In genomic region chr16:50103340-50103739, GRCm38 (mm10) we compare ENCODE assay signal across 22 mouse cellular contexts.
DNase-seq lines count a peak whose midpoint lies in the region; ATAC-seq and TF ChIP-seq lines count a peak whose summit lies in the region.
"Had no signal": no experiment of that assay in that cellular context is flagged by ENCODE, and none has a peak within 500 bp of the region (broad histone marks: within the 10 kb centered on the region; RNA-seq: fewer than 3 reads in every experiment).

No protein-coding gene starts in this region.

- no peak for TF ChIP-seq POLR2A in MEL (IDR thresholded peaks at IDR 0.05; ENCODE audit: control insufficient read depth in 1 of 2, insufficient read depth in 1 of 2, low read depth in 1 of 2, low read length in 2 of 2, poor library complexity in 1 of 2)

- H3K9ac ChIP-seq in MEL (ENCODE audit: control insufficient read depth, low read depth, low read length, poor library complexity, severe bottlenecking) = no peak overlapping the region
- no peak overlapping the region for H3K9ac ChIP-seq in hindbrain, postnatal 0 days (replicated peaks; ENCODE audit: low read length)
- H3K9ac ChIP-seq: embryonic facial prominence, embryonic 13.5 days; heart, embryonic 13.5 days; hindbrain, embryonic 15.5 days had no signal

- POLR2A ChIA-PET in Patski (lab: Charles Lee) = no interaction called here

- no peaks in the 10 kb centered on the region for H3K4me1 ChIP-seq in MEL (ENCODE audit: control insufficient read depth in 1 of 2, insufficient read depth in 2 of 2, low read length in 2 of 2)
- no peaks in the 10 kb centered on the region for H3K4me1 ChIP-seq in hindbrain, postnatal 0 days (ENCODE audit: insufficient read depth, low read length)
- H3K4me1 ChIP-seq: embryonic facial prominence, embryonic 13.5 days; heart, embryonic 13.5 days; hindbrain, embryonic 15.5 days had no signal

- no peak for TF ChIP-seq RAD21 in MEL (IDR thresholded peaks at IDR 0.05; ENCODE audit: low read depth, low read length)

- 82% methylated on average over 7 of the region's 7 CpGs for WGBS in hindbrain, postnatal 0 days

- no peak overlapping the region for H3K27ac ChIP-seq in MEL (ENCODE audit: control insufficient read depth, low read depth, low read length)
- no peak overlapping the region for H3K27ac ChIP-seq in hindbrain, postnatal 0 days
- H3K27ac ChIP-seq: embryonic facial prominence, embryonic 13.5 days; gastrocnemius, adult 2 months; heart, embryonic 13.5 days; hindbrain, embryonic 15.5 days had no signal

- in situ Hi-C loops in Patski (cut with MboI; ENCODE audit: low pct_unique_long_range_greater_than_20kb) = no loop called here

- no peaks in the 10 kb centered on the region for H3K79me2 ChIP-seq in MEL (ENCODE audit: control insufficient read depth, insufficient read depth, low read length, poor library complexity)

- H3K9me3 ChIP-seq in MEL (replicated peaks; ENCODE audit: insufficient read depth, low read length) = no peaks in the 10 kb centered on the region
- no peaks in the 10 kb centered on the region for H3K9me3 ChIP-seq in hindbrain, postnatal 0 days (ENCODE audit: low read length)
- H3K9me3 ChIP-seq: embryonic facial prominence, embryonic 13.5 days; G1E; heart, embryonic 13.5 days; hindbrain, embryonic 15.5 days had no signal

- H3K36me3 ChIP-seq in MEL (ENCODE audit: control insufficient read depth in 1 of 2, insufficient read depth in 2 of 2, low read length in 2 of 2) = no peaks in the 10 kb centered on the region
- H3K36me3 ChIP-seq in hindbrain, postnatal 0 days (ENCODE audit: insufficient read depth, low read length) = no peaks in the 10 kb centered on the region
- H3K36me3 ChIP-seq: embryonic facial prominence, embryonic 13.5 days; G1E; heart, embryonic 13.5 days; hindbrain, embryonic 15.5 days had no signal

- no peak overlapping the region for H3K4me2 ChIP-seq in hindbrain, postnatal 0 days (ENCODE audit: low read depth, low read length)
- H3K4me2 ChIP-seq: embryonic facial prominence, embryonic 13.5 days; heart, embryonic 13.5 days; hindbrain, embryonic 15.5 days had no signal

- H3K27me3 ChIP-seq in MEL (ENCODE audit: control insufficient read depth in 1 of 2, insufficient read depth in 2 of 2, low read length in 2 of 2) (no peaks in the 10 kb centered on the region), Patski (peaks cover 3% of the 10 kb centered on the region)
- no peaks in the 10 kb centered on the region for H3K27me3 ChIP-seq in hindbrain, postnatal 0 days (ENCODE audit: insufficient read depth, low read length)
- H3K27me3 ChIP-seq: embryonic facial prominence, embryonic 13.5 days; heart, embryonic 13.5 days; hindbrain, embryonic 15.5 days had no signal

- CTCF ChIA-PET in Patski (lab: Charles Lee) = no interaction called here

- H3K4me3 ChIP-seq in MEL (ENCODE audit: control insufficient read depth in 1 of 2, insufficient read depth in 1 of 2, low read depth in 2 of 2, low read length in 2 of 2) = no peak overlapping the region
- H3K4me3 ChIP-seq in hindbrain, postnatal 0 days (ENCODE audit: low read length) = no peak overlapping the region
- H3K4me3 ChIP-seq: embryonic facial prominence, embryonic 13.5 days; gastrocnemius, adult 2 months; heart, embryonic 13.5 days; hindbrain, embryonic 15.5 days had no signal

- ATAC-seq in Patski = no peak
- no peak for ATAC-seq in activated CD4-positive, CD25-positive, alpha-beta regulatory T cell, adult 4 months
- ATAC-seq in hindbrain, postnatal 0 days = no peak
- ATAC-seq: CD4-positive, CD25-positive, alpha-beta regulatory T cell, adult 4 months; forebrain, embryonic 14.5 days had no signal

- TF ChIP-seq CTCF in MEL (IDR thresholded peaks at IDR 0.05 in 2 of 3, conservative IDR thresholded peaks at IDR 0.05 in 1 of 3; ENCODE audit: control insufficient read depth in 1 of 3, insufficient read depth in 1 of 3, low read depth in 2 of 3, low read length in 3 of 3, poor library complexity in 1 of 3, severe bottlenecking in 1 of 3) (no peak), Patski (IDR thresholded peaks at IDR 0.05) (no peak)
- no peak for TF ChIP-seq CTCF in hindbrain, postnatal 0 days (IDR thresholded peaks at IDR 0.05; ENCODE audit: low read depth)

- peak; percentile 9 for DNase-seq in kidney, postnatal 14 days
- DNase-seq in kidney, postnatal 25 days = no peak
- DNase-seq in 416B (ENCODE audit: low read depth) (peak; percentile 73), MEL (ENCODE audit: low read depth, low spot score) (peak; percentile 64), Patski (ENCODE audit: low read depth, low spot score) (peak; percentile 15)
- no peak for DNase-seq in cerebellum, postnatal 4 days (ENCODE audit: low spot score in 2 of 2)
- no peak for DNase-seq in hindbrain, postnatal 0 days (ENCODE audit: low spot score)
- DNase-seq: adrenal gland, postnatal 14 days; B cell, adult 2 months; cerebellum, adult 11-12 months; cerebellum, adult 9-10 months; cerebellum, postnatal 25 days; gastrocnemius, adult 2 months; gastrocnemius, postnatal 25 days; heart, postnatal 36 days had no signal

- peak in 1 of 2 experiments; percentile 70; a peak in 2 of 4 replicates for TF ChIP-seq EP300 in MEL (IDR thresholded peaks at IDR 0.05; ENCODE audit: low read depth in 1 of 2, low read length in 2 of 2)

TF ChIP-seq in MEL, 35 proteins besides CTCF, POLR2A, EP300 and RAD21:
- no peak for TF ChIP-seq MAX (IDR thresholded peaks at IDR 0.05; ENCODE audit: low read length)
- TF ChIP-seq TCF12 (IDR thresholded peaks at IDR 0.05; ENCODE audit: low read depth, low read length) = peak; percentile 81
- peak; percentile 52 for TF ChIP-seq TAL1 (IDR thresholded peaks at IDR 0.05; ENCODE audit: low read length)
- no peak for TF ChIP-seq POLR2AphosphoS5 (IDR thresholded peaks at IDR 0.05; ENCODE audit: borderline replicate concordance, low read depth, low read length)
- TF ChIP-seq GATA1 (IDR thresholded peaks at IDR 0.05; ENCODE audit: low read depth, low read length) = peak; percentile 81
- TF ChIP-seq RCOR1 (IDR thresholded peaks at IDR 0.05; ENCODE audit: low read depth, low read length) = peak; percentile 98

Comparison
In these comparisons a context has a peak if more than half of its experiments do, and no peak if none do; other contexts are left out.
1. DNase-seq: peak in kidney, postnatal 14 days (single experiment), 416B (single experiment), MEL (single experiment) and Patski (single experiment); none in kidney, postnatal 25 days (0 of 2), cerebellum, postnatal 4 days (0 of 2) and hindbrain, postnatal 0 days (single experiment).